Mouse (Mus musculus) small intestine, adult 2 months (tissue): ENCODE measurements at regions not wholly inside any gene's neighbourhood (a gene's known extent, or its start where the extent isn't known, plus 50 kb on each side); places are given as distances from the start of the nearest gene placed in this dataset.

Experiments used
- CTCF ChIP-seq: fragments of 200-500 bp; IDR thresholded peaks from 2 replicates; pipeline ENCODE4 v1.5.1; 2012; ENCODE audit warnings: low read depth, mild to moderate bottlenecking, control low read depth, inconsistent platforms, low read length, moderate library complexity, mixed read lengths; ENCODE audit not compliant: insufficient replicate concordance, insufficient read length; ENCODE audit errors: extremely low read depth
- POLR2A ChIP-seq: fragments of 200-500 bp; IDR thresholded peaks from 2 replicates; pipeline ENCODE4 v1.6.1; 2012; ENCODE audit warnings: low read depth, mild to moderate bottlenecking, control low read depth, inconsistent platforms, low read length, moderate library complexity

GRCm38 (mm10) chr2:74239586-74239985 lies 328.5 kb upstream of the Atp5g3 start:
- TF ChIP-seq CTCF (no peak), POLR2A (no peak)
